Comparison of ENCODE assay signal across 14 mouse cellular contexts in the genomic region with DNA sequence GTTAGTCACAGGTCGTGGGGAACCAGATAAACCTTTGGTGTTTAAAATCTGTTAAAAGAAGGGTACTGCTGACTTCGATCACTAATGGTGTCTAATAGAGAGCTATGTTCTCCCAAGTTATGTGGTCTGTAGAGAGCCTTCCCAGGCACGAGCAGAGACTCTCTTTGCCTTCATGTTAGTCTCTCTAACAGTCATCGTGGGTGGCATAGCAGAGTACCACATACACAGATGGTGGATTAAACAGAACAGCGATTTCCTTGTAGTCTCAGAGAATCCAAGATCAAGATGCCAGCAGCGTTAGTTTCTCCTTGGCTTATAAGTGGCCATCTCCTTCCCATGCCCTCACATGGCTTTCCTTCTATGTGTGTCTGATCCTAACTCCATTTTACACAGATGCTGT.
"Had no signal": no experiment of that assay in that cellular context is flagged by ENCODE, and none has a peak within 500 bp of the region (broad histone marks: within the 10 kb centered on the region; RNA-seq: fewer than 3 reads in every experiment).

No protein-coding gene starts in this region.

- ATAC-seq: liver, embryonic 12.5 days; liver, postnatal 0 days; lung, postnatal 0 days had no signal

- DNase-seq: left cerebral cortex, postnatal 4 days; liver; liver, embryonic 13.5 days; liver, postnatal 0 days; lung, adult 18-20 months; lung, adult 2 months; lung, embryonic 14.5 days; lung, postnatal 10 days; lung, postnatal 14 days; lung, postnatal 36 days; lung, postnatal 4 days; midbrain, embryonic 14.5 days had no signal
